Comparison of ENCODE assay signal across 8 mouse cellular contexts in genomic region chr10:7867666-7868030, GRCm38 (mm10). TPM values are rescaled to one million over a fixed set of nuclear protein-coding genes. Genes with fewer than 3 reads are reported as not detected.
A peak's percentile ranks its signal among the peaks of the same experiment; 100 is the strongest.
DNase-seq lines count a peak whose midpoint lies in the region; ATAC-seq lines count a peak whose summit lies in the region.

No protein-coding gene starts in this region.

- H3K27me3 ChIP-seq in lung, embryonic 16.5 days (ENCODE audit: control insufficient read depth, insufficient read depth, low read depth, low read length), result peaks cover 19% of the 10 kb centered on the region
- peaks cover 37% of the 10 kb centered on the region for H3K27me3 ChIP-seq in liver, embryonic 12.5 days (replicated peaks)
- H3K27me3 ChIP-seq in stomach, embryonic 15.5 days (replicated peaks), result peaks cover 15% of the 10 kb centered on the region

- WGBS in lung, embryonic 16.5 days, result 24% methylated on average over 21 of the region's 21 CpGs
- WGBS in liver, embryonic 12.5 days (ENCODE audit: insufficient replicate concordance), result 17% methylated on average over 21 of the region's 21 CpGs
- 23% methylated on average over 21 of the region's 21 CpGs for WGBS in stomach, embryonic 15.5 days

- peak overlapping the region; percentile 47 for H3K4me3 ChIP-seq in lung, embryonic 16.5 days (ENCODE audit: low read length)
- peak overlapping the region; percentile 37 for H3K4me3 ChIP-seq in liver, embryonic 12.5 days
- peak overlapping the region; percentile 29 for H3K4me3 ChIP-seq in stomach, embryonic 15.5 days (replicated peaks)

- DNase-seq in adrenal gland, postnatal 14 days, result peak; percentile 16
- DNase-seq in adrenal gland, postnatal 36 days, result no peak
- no peak for DNase-seq in lung, postnatal 25 days (ENCODE audit: low spot score)
- no peak for DNase-seq in right cerebral cortex, postnatal 4 days
- DNase-seq in right cerebral cortex, adult 2 months (ENCODE audit: low spot score in 2 of 2), result no peak

- H3K9me3 ChIP-seq in lung, embryonic 16.5 days (ENCODE audit: control insufficient read depth, low read length), result no peaks in the 10 kb centered on the region
- no peaks in the 10 kb centered on the region; the same call in 1 of the 2 replicates for H3K9me3 ChIP-seq in liver, embryonic 12.5 days (replicated peaks)
- no peaks in the 10 kb centered on the region for H3K9me3 ChIP-seq in stomach, embryonic 15.5 days

- peaks cover 4% of the 10 kb centered on the region; the same call in 1 of the 2 replicates for H3K4me1 ChIP-seq in lung, embryonic 16.5 days (replicated peaks; ENCODE audit: control insufficient read depth, insufficient read depth, low read length)
- no peaks in the 10 kb centered on the region for H3K4me1 ChIP-seq in liver, embryonic 12.5 days
- 0 out of 2 replicates have a peak, but pooled peaks cover 5% of the 10 kb centered on the region for H3K4me1 ChIP-seq in stomach, embryonic 15.5 days

- peak overlapping the region; percentile 61 for H3K9ac ChIP-seq in lung, embryonic 16.5 days (ENCODE audit: low read length)
- H3K9ac ChIP-seq in liver, embryonic 12.5 days, result no peak overlapping the region
- no peak overlapping the region; the same call in 1 of the 2 replicates for H3K9ac ChIP-seq in stomach, embryonic 15.5 days

- ATAC-seq in lung, embryonic 16.5 days (ENCODE audit: low read depth), result no peak
- ATAC-seq in liver, embryonic 12.5 days, result no peak
- ATAC-seq in stomach, embryonic 15.5 days (ENCODE audit: insufficient read depth, low FRiP score, low read depth), result no peak

- no peaks in the 10 kb centered on the region for H3K36me3 ChIP-seq in lung, embryonic 16.5 days (ENCODE audit: control insufficient read depth, insufficient read depth, low read length)
- H3K36me3 ChIP-seq in liver, embryonic 12.5 days, result no peaks in the 10 kb centered on the region
- no peaks in the 10 kb centered on the region for H3K36me3 ChIP-seq in stomach, embryonic 15.5 days

- peak overlapping the region; percentile 77 for H3K4me2 ChIP-seq in lung, embryonic 16.5 days (ENCODE audit: low read depth, low read length)
- peak overlapping the region; percentile 60 for H3K4me2 ChIP-seq in liver, embryonic 12.5 days
- H3K4me2 ChIP-seq in stomach, embryonic 15.5 days, result peak overlapping the region; percentile 61

- no peak overlapping the region for H3K27ac ChIP-seq in lung, embryonic 16.5 days (ENCODE audit: low read length)
- no peak overlapping the region for H3K27ac ChIP-seq in liver, embryonic 12.5 days
- no peak overlapping the region for H3K27ac ChIP-seq in stomach, embryonic 15.5 days

RNA-seq across cellular contexts. Expression of gene Zc3h12d, which starts 35.4 kb away (rescaled TPM):
- total RNA-seq in adrenal gland, postnatal 14 days (2021), result 0.52 and 2.1 TPM in 2 replicates
- total RNA-seq in adrenal gland, postnatal 36 days (2021), result under 1 TPM; 0.13 to 0.33 TPM
- polyA plus RNA-seq in lung, embryonic 16.5 days (2015; fragmentation: Nextera tagmentation; extraction: Ambion mirVana), result 0.06 and 0.13 TPM in 2 replicates
- 0.07 and 0.14 TPM in 2 replicates for polyA plus RNA-seq in liver, embryonic 12.5 days (2016; fragmentation: Nextera tagmentation; extraction: Ambion mirVana)
- polyA plus RNA-seq in stomach, embryonic 15.5 days (2015; fragmentation: Nextera tagmentation; extraction: Ambion mirVana), result 0.35 and 0.53 TPM in 2 replicates
